Mouse (Mus musculus): ENCODE measurements at regions not wholly inside any gene's neighbourhood (a gene's known extent, or its start where the extent isn't known, plus 50 kb on each side); places are given as distances from the start of the nearest gene placed in this dataset.
"Not testable (repeated sequence)": the region's sequence is repeated elsewhere in the genome, so short reads cannot be mapped to it uniquely, and the experiment has no call there.

DNA sequence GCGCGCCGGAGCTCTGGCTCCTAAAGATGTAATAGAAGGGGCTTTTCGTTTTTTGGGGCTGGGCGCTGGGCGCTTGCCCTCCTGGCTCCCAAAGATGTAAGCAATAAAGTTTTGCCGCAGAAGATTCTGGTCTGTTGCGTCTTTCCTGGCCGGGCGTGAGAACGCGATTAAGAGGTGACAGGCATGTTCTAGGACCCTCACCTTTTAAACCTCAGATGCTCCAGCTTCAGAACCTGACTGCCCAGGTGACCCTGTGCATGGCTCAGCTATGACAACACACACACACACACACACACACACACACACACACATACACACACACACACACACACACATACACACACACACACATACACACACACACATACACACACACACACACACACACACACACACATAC is 391.3 kb downstream of the Sox9 start:
- in situ Hi-C loops (cut with MboI, MseI): not testable (repeated sequence)

GRCm38 (mm10) chr11:113174011-113174507 is 392.0 kb downstream of the Sox9 start:
- in situ Hi-C loops (cut with MboI, MseI): no loop called here

GRCm38 (mm10) chr11:113175323-113175722 is 393.3 kb downstream of the Sox9 start:
- in situ Hi-C loops (cut with MboI, MseI): loop anchor here (5.0 kb wide), 1 partner anchor 442 kb away; the partner anchor contains the start of gene Sstr2

DNA sequence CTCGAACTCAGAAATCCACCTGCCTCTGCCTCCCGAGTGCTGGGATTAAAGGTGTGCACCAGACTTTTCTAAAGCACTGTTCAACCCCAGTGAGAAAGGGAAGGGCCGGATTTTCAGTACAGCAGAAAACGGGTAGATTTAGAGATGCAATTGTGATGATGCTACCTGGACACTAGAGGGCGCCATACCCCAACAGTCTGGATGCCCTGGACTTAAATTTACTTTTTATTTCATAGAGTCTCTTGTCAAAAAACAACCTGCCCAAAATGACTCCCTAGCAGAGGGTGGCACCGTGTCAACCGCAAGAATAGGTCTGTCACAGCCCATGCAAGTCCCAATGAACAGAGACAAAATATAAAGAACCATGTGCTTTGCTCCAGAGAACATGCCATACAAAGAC is 394.2 kb downstream of the Sox9 start:
- in situ Hi-C loops (cut with MboI, MseI): loop anchor here (5.0 kb wide), 1 partner anchor 441 kb away; the partner anchor contains the start of gene Sstr2

DNA sequence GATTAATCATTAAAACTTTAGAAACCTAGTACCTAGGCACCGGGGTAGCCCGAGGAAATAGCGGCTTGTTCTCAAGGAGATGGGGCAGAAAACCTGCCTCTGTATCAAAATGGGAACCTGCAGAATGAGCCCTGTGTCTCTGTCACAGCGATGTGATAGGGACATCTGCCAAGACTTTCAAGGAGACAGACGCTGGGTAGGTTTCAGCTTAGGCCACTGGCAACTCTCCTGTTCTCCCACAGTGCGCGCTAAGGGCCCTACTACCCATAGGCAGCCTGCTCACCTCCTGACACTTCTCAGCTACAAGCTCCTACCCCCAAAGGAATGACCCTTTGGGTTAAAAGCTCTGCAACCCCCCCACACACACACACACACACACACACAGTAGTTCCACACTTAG is 396.4 kb downstream of the Sox9 start:
- in situ Hi-C loops (cut with MboI, MseI): loop anchor here (5.0 kb wide), 1 partner anchor 439 kb away; the partner anchor contains the start of gene Sstr2

DNA sequence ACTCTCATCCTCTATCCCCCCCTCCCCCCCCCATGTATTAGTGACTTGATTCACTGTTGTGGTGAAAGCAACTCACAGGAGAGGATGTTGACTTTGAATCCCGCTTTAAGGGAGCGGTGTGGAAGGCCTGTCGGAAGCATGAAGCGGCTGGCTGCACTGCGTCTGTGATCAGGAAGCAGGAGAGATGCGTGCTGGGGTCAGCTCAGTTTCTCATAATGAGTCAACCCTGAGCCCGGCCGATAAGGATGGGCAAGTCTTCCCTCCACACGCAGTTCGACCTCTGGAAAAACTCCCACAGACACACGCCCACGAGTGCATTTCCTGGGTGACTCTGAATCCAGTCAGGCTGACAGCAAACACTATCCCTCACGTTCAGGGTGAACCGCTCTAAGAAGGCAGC is 398.0 kb downstream of the Sox9 start:
- in situ Hi-C loops (cut with MboI, MseI): no loop called here

DNA sequence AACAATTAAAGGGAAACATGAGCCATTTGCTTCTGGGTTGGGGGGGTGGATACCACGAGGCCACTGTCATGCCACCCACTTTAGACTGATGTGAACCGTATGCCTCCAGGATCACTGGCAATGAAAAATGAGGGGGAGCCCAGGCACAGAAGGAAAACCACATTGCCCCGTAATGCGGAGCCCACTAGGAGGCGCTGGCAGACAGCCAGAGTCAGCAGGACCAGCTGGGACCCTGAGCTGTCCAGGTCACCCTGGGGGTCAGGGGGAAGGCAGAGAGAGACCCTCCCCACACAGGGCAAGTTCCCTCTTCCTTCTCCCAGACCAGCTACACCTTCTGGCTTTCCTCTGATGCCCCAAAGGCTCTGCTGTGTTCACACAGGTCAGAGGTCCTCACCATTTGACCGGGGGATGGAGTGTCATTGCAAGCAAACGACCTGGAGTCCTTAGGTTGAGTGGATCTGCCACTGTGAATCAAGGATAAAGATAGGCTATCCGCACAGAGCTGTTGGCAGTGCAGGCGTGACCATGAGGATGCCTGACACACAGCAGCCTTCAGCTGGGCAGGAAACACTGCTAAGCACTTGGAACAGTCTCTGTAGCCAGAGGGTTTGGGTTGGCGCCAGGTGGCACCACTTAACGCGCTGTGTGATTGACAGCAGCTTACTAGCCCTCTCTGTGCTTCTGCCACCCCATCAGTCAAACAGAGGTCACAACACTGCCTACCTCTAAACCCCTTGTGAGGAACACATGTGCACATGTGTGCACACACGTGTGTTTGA is 400.2 kb downstream of the Sox9 start:
- in situ Hi-C loops (cut with MboI, MseI): no loop called here

GRCm38 (mm10) chr11:113183556-113183955 is 401.5 kb downstream of the Sox9 start:
- in situ Hi-C loops (cut with MboI, MseI): no loop called here

- in situ Hi-C loops (cut with MboI, MseI): no loop called here
These were observed 402.1 kb downstream of the Sox9 start for GRCm38 (mm10) chr11:113184095-113184494.

- in situ Hi-C loops (cut with MboI, MseI): no loop called here
These were observed 405.4 kb downstream of the Sox9 start for GRCm38 (mm10) chr11:113187407-113187806.

- in situ Hi-C loops (cut with MboI, MseI): no loop called here
These were observed 406.4 kb downstream of the Sox9 start for GRCm38 (mm10) chr11:113188263-113188920.

- in situ Hi-C loops (cut with MboI, MseI): no loop called here
These were observed 408.0 kb downstream of the Sox9 start for GRCm38 (mm10) chr11:113190006-113190405.

DNA sequence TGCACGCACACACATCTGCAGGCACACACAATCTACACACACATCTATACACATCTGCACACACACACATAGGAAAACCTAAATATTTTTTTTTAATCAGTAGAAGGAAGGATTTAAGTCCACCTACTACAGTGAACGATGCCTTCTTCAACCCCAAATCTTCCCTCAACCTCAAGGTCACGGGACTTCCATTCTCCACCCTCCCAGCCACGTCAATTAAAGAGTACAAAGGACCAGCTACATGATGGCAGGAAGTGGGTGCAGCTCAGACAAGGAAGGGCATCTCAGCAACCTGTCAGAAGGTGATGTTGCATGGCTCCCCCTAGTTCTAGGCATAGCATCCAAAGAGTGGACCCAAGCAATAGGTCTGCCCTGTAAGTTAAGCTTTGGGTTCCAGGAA is 408.5 kb downstream of the Sox9 start:
- in situ Hi-C loops (cut with MboI, MseI): no loop called here

DNA sequence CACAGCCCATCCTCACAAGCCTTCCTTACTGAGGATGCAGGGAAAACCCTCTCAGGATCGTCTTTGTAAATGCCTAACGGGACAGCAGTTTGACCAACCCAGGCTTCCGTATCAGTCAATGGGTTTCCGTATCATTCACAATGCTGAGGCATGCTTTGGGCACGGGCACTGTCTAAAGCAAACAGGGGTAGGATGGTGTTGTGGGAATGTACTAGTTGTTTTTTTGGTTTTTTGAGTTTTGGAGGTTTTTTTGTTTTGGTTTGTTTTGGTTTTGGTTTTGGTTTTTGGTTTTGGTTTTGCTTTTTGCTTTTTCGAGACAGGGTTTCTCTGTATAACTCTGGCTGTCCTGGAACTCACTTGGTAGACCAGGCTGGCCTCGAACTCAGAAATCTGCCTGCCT is 409.0 kb downstream of the Sox9 start:
- in situ Hi-C loops (cut with MboI, MseI): no loop called here

DNA sequence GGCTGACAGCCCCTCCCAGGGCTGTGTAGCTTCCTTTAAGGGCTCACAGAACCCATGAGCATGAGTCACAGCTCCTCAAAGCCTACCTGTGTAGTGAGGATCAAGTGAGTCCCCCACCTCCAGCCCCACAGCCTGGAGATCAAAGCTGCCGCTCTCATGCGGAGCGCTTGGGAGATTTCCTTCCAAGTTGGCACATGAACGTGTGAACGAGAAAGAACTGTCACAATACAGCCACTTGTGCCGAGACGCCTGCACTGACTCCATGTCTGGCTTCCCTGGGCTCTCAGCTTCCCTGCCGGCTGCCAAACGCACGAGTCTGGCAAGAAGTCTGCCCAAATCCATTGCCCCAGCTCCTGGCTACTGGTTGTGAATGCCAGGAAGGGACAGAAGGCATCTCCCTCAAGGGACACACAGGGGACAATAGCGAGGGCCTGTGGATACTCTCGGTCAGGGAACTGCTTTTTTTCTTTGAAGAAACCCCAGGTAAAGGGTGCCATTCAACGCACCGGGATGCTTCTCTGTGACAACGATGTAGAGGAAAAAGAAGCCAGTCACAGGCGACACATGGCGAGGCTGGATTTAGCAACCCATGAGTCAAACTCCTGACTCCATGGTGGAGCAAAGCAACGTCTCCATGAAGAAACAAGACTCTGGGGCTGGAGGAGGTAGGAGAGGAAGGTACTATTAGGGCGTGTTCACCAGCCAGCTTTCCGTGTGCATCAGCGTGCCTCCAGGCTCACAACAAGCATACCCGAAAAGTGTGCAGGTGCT is 410.2 kb downstream of the Sox9 start:
- in situ Hi-C loops (cut with MboI, MseI): no loop called here

DNA sequence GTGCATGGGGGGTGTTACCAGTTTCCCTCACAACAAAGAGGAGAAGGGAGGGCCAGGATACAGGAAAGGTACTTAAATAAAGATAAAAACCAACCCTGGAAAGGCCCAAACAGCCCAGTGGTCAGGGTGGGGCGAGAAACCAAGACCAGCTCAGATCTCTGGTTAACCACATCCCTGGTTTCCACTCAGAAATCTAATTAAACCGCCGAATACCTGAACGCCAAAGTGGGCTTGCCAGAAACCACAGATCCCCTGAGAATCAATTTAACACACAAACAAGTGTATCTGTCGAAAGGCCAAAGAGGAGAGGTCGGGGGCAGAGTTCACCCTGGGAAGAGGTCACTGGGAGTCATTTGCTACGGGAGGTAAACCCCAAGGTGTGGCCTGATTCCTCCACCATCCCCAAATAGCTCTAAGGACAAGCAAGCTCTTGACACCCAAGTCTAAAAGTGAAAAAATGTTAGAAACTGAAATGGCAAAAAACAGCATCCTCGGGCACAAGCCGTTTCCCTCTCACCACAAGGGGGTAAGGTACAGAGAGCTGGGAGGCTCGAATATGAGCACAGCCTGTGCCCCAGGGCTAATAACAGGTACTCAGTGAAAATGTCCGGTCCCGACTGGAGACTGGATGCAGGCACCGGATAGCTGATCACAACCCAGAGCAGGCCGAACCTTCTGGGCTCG is 412.3 kb downstream of the Sox9 start:
- in situ Hi-C loops (cut with MboI, MseI): no loop called here
